ENCODE assay signal across 9 mouse cellular contexts in genomic region chr9:111689680-111690483, GRCm38 (mm10). TPM values are rescaled to one million over a fixed set of nuclear protein-coding genes. Genes with fewer than 3 reads are reported as not detected.
DNase-seq lines count a peak whose midpoint lies in the region; ATAC-seq and TF ChIP-seq lines count a peak whose summit lies in the region.
"Had no signal": no experiment of that assay in that cellular context is flagged by ENCODE, and none has a peak within 500 bp of the region (broad histone marks: within the 10 kb centered on the region; RNA-seq: fewer than 3 reads in every experiment).

TSS of gene Stac (minus strand) at chr9:111690348.

- WGBS in heart, adult 2 months = 4% methylated on average over 63 of the region's 64 CpGs
- 3% methylated on average over 64 of the region's 64 CpGs for WGBS in embryonic facial prominence, embryonic 10.5 days
- 3% methylated on average over 56 of the region's 64 CpGs for WGBS in hindbrain, embryonic 13.5 days
- WGBS in midbrain, embryonic 12.5 days = 3% methylated on average over 54 of the region's 64 CpGs

- 0 out of 2 replicates have a peak, but pooled peaks cover 7% of the 10 kb centered on the region for H3K9me3 ChIP-seq in ES-Bruce4 (replicated peaks; ENCODE audit: control insufficient read depth, insufficient read depth, low read length, poor library complexity, severe bottlenecking)
- H3K9me3 ChIP-seq in embryonic facial prominence, embryonic 10.5 days = no peaks in the 10 kb centered on the region
- H3K9me3 ChIP-seq in hindbrain, embryonic 13.5 days = no peaks in the 10 kb centered on the region
- H3K9me3 ChIP-seq in midbrain, embryonic 12.5 days = no peaks in the 10 kb centered on the region

- no peak for TF ChIP-seq EP300 in heart, adult 2 months (IDR thresholded peaks at IDR 0.05; ENCODE audit: insufficient read depth, low read depth, low read length)
- TF ChIP-seq EP300 in ES-Bruce4 (IDR thresholded peaks at IDR 0.05; ENCODE audit: insufficient read depth, low read depth, low read length) = no peak

- H3K27me3 ChIP-seq in heart, adult 2 months (ENCODE audit: control insufficient read depth, insufficient read depth, low read length) = peaks cover 5% of the 10 kb centered on the region
- H3K27me3 ChIP-seq in ES-Bruce4 (ENCODE audit: control insufficient read depth, insufficient read depth, low read length, poor library complexity, severe bottlenecking) = peaks cover 8% of the 10 kb centered on the region; the same call in 1 of the 2 replicates
- peaks cover 38% of the 10 kb centered on the region for H3K27me3 ChIP-seq in embryonic facial prominence, embryonic 10.5 days (replicated peaks; ENCODE audit: low read depth, poor library complexity, severe bottlenecking)
- H3K27me3 ChIP-seq in hindbrain, embryonic 13.5 days = peaks cover 36% of the 10 kb centered on the region
- peaks cover 34% of the 10 kb centered on the region for H3K27me3 ChIP-seq in midbrain, embryonic 12.5 days
- H3K27me3 ChIP-seq: CH12.LX had no signal

- ATAC-seq in hindbrain, embryonic 13.5 days (ENCODE audit: low FRiP score) = peak; percentile 77
- peak; percentile 89 for ATAC-seq in midbrain, embryonic 12.5 days (ENCODE audit: low FRiP score, low read depth)
- no peak for ATAC-seq in monocyte, adult 5-6 weeks (replicated peaks; ENCODE audit: insufficient number of reproducible peaks, low FRiP score, low TSS enrichment, poor library complexity, severe bottlenecking)
- no peak for ATAC-seq in erythroid progenitor cell, adult 5-6 weeks (replicated peaks; ENCODE audit: low FRiP score, poor library complexity, severe bottlenecking)

- peak within 1 kb of the TSS; percentile 27 for H3K4me3 ChIP-seq in heart, adult 2 months
- peak within 1 kb of the TSS; percentile 46 for H3K4me3 ChIP-seq in ES-Bruce4 (ENCODE audit: low read depth, low read length)
- H3K4me3 ChIP-seq in embryonic facial prominence, embryonic 10.5 days = peak within 1 kb of the TSS; percentile 71
- H3K4me3 ChIP-seq in hindbrain, embryonic 13.5 days = peak within 1 kb of the TSS; percentile 59
- H3K4me3 ChIP-seq in midbrain, embryonic 12.5 days = peak within 1 kb of the TSS; percentile 59

- no peaks in the 10 kb centered on the region for H3K4me1 ChIP-seq in heart, adult 2 months (ENCODE audit: control insufficient read depth, insufficient read depth, low read length)
- H3K4me1 ChIP-seq in ES-Bruce4 (ENCODE audit: control insufficient read depth, insufficient read depth, low read length) = no peaks in the 10 kb centered on the region
- H3K4me1 ChIP-seq in embryonic facial prominence, embryonic 10.5 days = peaks cover 10% of the 10 kb centered on the region
- H3K4me1 ChIP-seq in hindbrain, embryonic 13.5 days (replicated peaks) = peaks cover 13% of the 10 kb centered on the region
- 0 out of 2 replicates have a peak, but pooled peaks cover 2% of the 10 kb centered on the region for H3K4me1 ChIP-seq in midbrain, embryonic 12.5 days

- no peak for TF ChIP-seq CTCF in heart, adult 2 months (IDR thresholded peaks at IDR 0.05)
- TF ChIP-seq CTCF in ES-Bruce4 (IDR thresholded peaks at IDR 0.05; ENCODE audit: low read depth, low read length) = no peak

- TF ChIP-seq POLR2A in heart, adult 2 months (IDR thresholded peaks at IDR 0.05; ENCODE audit: insufficient read depth, low read depth, low read length) = no peak
- no peak for TF ChIP-seq POLR2A in ES-Bruce4 (IDR thresholded peaks at IDR 0.05; ENCODE audit: insufficient read depth, low read length)

- H3K27ac ChIP-seq in heart, adult 2 months = no peak within 1 kb of the TSS; the same call in 1 of the 2 replicates
- no peak within 1 kb of the TSS for H3K27ac ChIP-seq in ES-Bruce4 (ENCODE audit: insufficient read depth, low read length)
- peak within 1 kb of the TSS; percentile 63; the same call in 1 of the 2 replicates for H3K27ac ChIP-seq in embryonic facial prominence, embryonic 10.5 days (replicated peaks)
- H3K27ac ChIP-seq in hindbrain, embryonic 13.5 days = no peak within 1 kb of the TSS
- H3K27ac ChIP-seq in midbrain, embryonic 12.5 days (replicated peaks) = no peak within 1 kb of the TSS

- peak; percentile 4 to 25 for DNase-seq in heart, adult 2 months
- DNase-seq in heart, adult 11 months = no peak
- peak; percentile 64 for DNase-seq in embryonic facial prominence, embryonic 10.5 days (ENCODE audit: low spot score)

- no peaks in the 10 kb centered on the region for H3K36me3 ChIP-seq in heart, adult 2 months (ENCODE audit: control insufficient read depth, insufficient read depth, low read length)
- no peaks in the 10 kb centered on the region for H3K36me3 ChIP-seq in ES-Bruce4 (ENCODE audit: control insufficient read depth, insufficient read depth, low read length, poor library complexity, severe bottlenecking)
- no peaks in the 10 kb centered on the region for H3K36me3 ChIP-seq in embryonic facial prominence, embryonic 10.5 days (replicated peaks)
- no peaks in the 10 kb centered on the region for H3K36me3 ChIP-seq in hindbrain, embryonic 13.5 days
- no peaks in the 10 kb centered on the region for H3K36me3 ChIP-seq in midbrain, embryonic 12.5 days

- intact Hi-C loops in heart, adult 2 months (cut with DNase I) = no loop called here

- no peaks in the 10 kb centered on the region for H3K79me2 ChIP-seq in heart, adult 2 months (replicated peaks; ENCODE audit: control insufficient read depth, insufficient read depth, low read length)

- peak within 1 kb of the TSS; percentile 96 for H3K4me2 ChIP-seq in hindbrain, embryonic 13.5 days
- H3K4me2 ChIP-seq in midbrain, embryonic 12.5 days (replicated peaks) = peak within 1 kb of the TSS; percentile 98

- H3K9ac ChIP-seq in heart, adult 2 months (ENCODE audit: low read depth, low read length) = peak within 1 kb of the TSS; percentile 5; the same call in 1 of the 2 replicates
- peak within 1 kb of the TSS; percentile 49 for H3K9ac ChIP-seq in ES-Bruce4 (ENCODE audit: low read depth, poor library complexity, severe bottlenecking)
- peak within 1 kb of the TSS; percentile 77 for H3K9ac ChIP-seq in hindbrain, embryonic 13.5 days
- peak within 1 kb of the TSS; percentile 66 for H3K9ac ChIP-seq in midbrain, embryonic 12.5 days (replicated peaks)

RNA-seq across cellular contexts. Expression of gene Stac, which starts in this region (rescaled TPM):
- under 1 TPM; 0.16 to 0.64 TPM for total RNA-seq in heart, adult 2 months (2021)
- 0.35 and 0.43 TPM in 2 replicates for polyA plus RNA-seq in heart, adult 2 months (2012; rRNA removed)
- not detected in 2 replicates for polyA plus RNA-seq in ES-Bruce4 (2011; ENCODE audit: insufficient read depth, insufficient read length, low read depth, missing spikeins)
- polyA plus RNA-seq in embryonic facial prominence, embryonic 10.5 days (2016; fragmentation: Nextera tagmentation; extraction: Ambion mirVana) = 0.26 and 0.70 TPM in 2 replicates
- polyA plus RNA-seq in hindbrain, embryonic 13.5 days (2015; fragmentation: Nextera tagmentation; extraction: Ambion mirVana) = 3.7 and 4.8 TPM in 2 replicates
- 1.0 TPM in 2 replicates for polyA plus RNA-seq in midbrain, embryonic 12.5 days (2016; fragmentation: Nextera tagmentation; extraction: Ambion mirVana)
- total RNA-seq in monocyte, adult 5-6 weeks (2017) = not detected in 3 replicates
- total RNA-seq in erythroid progenitor cell, adult 5-6 weeks (2015; ENCODE audit: low replicate concordance) = not detected in 2 replicates
- not detected in 2 replicates for total RNA-seq in erythroid progenitor cell, adult 5-6 weeks (2017; ENCODE audit: low replicate concordance)
- total RNA-seq: CH12.LX had no signal

Comparison
In these comparisons a context has a peak if more than half of its experiments do, and no peak if none do; other contexts are left out.
1. Peak in DNase-seq, H3K4me3 ChIP-seq and H3K9ac ChIP-seq in heart, adult 2 months; RNA of the gene not detected or under 1 TPM.
2. Peak in DNase-seq, H3K4me3 ChIP-seq and H3K27ac ChIP-seq in embryonic facial prominence, embryonic 10.5 days; RNA of the gene not detected or under 1 TPM.
3. H3K9ac ChIP-seq: peak in every context shown above with its lines; median percentile 77 in hindbrain, embryonic 13.5 days; 66 in midbrain, embryonic 12.5 days; 49 in ES-Bruce4; 5 in heart, adult 2 months.
4. ATAC-seq: peak in hindbrain, embryonic 13.5 days (single experiment) and midbrain, embryonic 12.5 days (single experiment); none in monocyte, adult 5-6 weeks (single experiment) and erythroid progenitor cell, adult 5-6 weeks (single experiment).
5. Peak in every context shown above with its lines, with median percentiles within 50 percentile points of each other: H3K4me3 ChIP-seq.